Mouse (Mus musculus): Measurements from ENCODE around the gene Iqck.

Gene Iqck

GRCm38 (mm10) chr7:118855171-118855876 is at the start of gene Iqck:
TSS of gene Iqck (plus strand) at chr7:118855752.
- peak; percentile 86 to 94 for DNase-seq (ENCODE audit: low spot score in 2 of 2)

GRCm38 (mm10) chr7:118806631-118807411 is 48.7 kb upstream of the Iqck start:
- DNase-seq (ENCODE audit: low spot score in 2 of 2) = no peak

GRCm38 (mm10) chr7:118807899-118808298 is 47.7 kb upstream of the Iqck start:
- no peak for DNase-seq (ENCODE audit: low spot score in 2 of 2)

GRCm38 (mm10) chr7:118811407-118812106 is 44.0 kb upstream of the Iqck start:
- no peak for DNase-seq (ENCODE audit: low spot score in 2 of 2)

- no peak for DNase-seq (ENCODE audit: low spot score in 2 of 2)
These were observed 42.0 kb upstream of the Iqck start for GRCm38 (mm10) chr7:118813592-118813991.

GRCm38 (mm10) chr7:118816275-118816674 is 39.3 kb upstream of the Iqck start:
- no peak for DNase-seq (ENCODE audit: low spot score in 2 of 2)

- DNase-seq (ENCODE audit: low spot score in 2 of 2) = no peak
These were observed 37.8 kb upstream of the Iqck start for GRCm38 (mm10) chr7:118817741-118818140.

GRCm38 (mm10) chr7:118819666-118820065 is 35.9 kb upstream of the Iqck start:
- no peak for DNase-seq (ENCODE audit: low spot score in 2 of 2)

- no peak for DNase-seq (ENCODE audit: low spot score in 2 of 2)
These were observed 34.2 kb upstream of the Iqck start for GRCm38 (mm10) chr7:118821356-118821755.

GRCm38 (mm10) chr7:118821887-118822556 is 33.5 kb upstream of the Iqck start:
- DNase-seq (ENCODE audit: low spot score in 2 of 2) = no peak

GRCm38 (mm10) chr7:118824451-118824850 is 31.1 kb upstream of the Iqck start:
- DNase-seq (ENCODE audit: low spot score in 2 of 2) = no peak

- DNase-seq (ENCODE audit: low spot score in 2 of 2) = no peak
These were observed 27.6 kb upstream of the Iqck start for GRCm38 (mm10) chr7:118827975-118828416.

- no peak for DNase-seq (ENCODE audit: low spot score in 2 of 2)
These were observed 17.7 kb upstream of the Iqck start for GRCm38 (mm10) chr7:118837901-118838300.

GRCm38 (mm10) chr7:118841030-118841745 is 14.4 kb upstream of the Iqck start:
- DNase-seq (ENCODE audit: low spot score in 2 of 2) = no peak

- no peak for DNase-seq (ENCODE audit: low spot score in 2 of 2)
These were observed 13.8 kb upstream of the Iqck start for GRCm38 (mm10) chr7:118841796-118842195.

- no peak for DNase-seq (ENCODE audit: low spot score in 2 of 2)
These were observed 12.6 kb upstream of the Iqck start for GRCm38 (mm10) chr7:118842938-118843337.

- no peak for DNase-seq (ENCODE audit: low spot score in 2 of 2)
These were observed 10.4 kb upstream of the Iqck start for GRCm38 (mm10) chr7:118845141-118845540.

GRCm38 (mm10) chr7:118846329-118846728 is 9.2 kb upstream of the Iqck start:
- DNase-seq (ENCODE audit: low spot score in 2 of 2) = no peak

GRCm38 (mm10) chr7:118848796-118849195 is 6.8 kb upstream of the Iqck start:
- DNase-seq (ENCODE audit: low spot score in 2 of 2) = no peak

- no peak for DNase-seq (ENCODE audit: low spot score in 2 of 2)
These were observed 5.9 kb upstream of the Iqck start for GRCm38 (mm10) chr7:118849543-118850250.

All from spleen, postnatal 4 days (tissue).